Mouse (Mus musculus) neural tube, embryonic 14.5 days (tissue): ENCODE data around the gene AI837181. TPM values are rescaled to one million over a fixed set of nuclear protein-coding genes. Genes with fewer than 3 reads are reported as not detected.

ENCODE experiments used
- ATAC-seq: fragments of 200-750 bp; cut with Nextera tagmentation; 2 replicates; pipeline ENCODE4 v1.8.0; 2017; ENCODE audit warnings: low read depth, mild to moderate bottlenecking, moderate TSS enrichment, moderate library complexity
- H3K27ac ChIP-seq: fragments of 300-500 bp; sonication (generic); 2 replicates; pipeline ENCODE4 v1.5.1; 2014; ENCODE audit warnings: low read depth, mild to moderate bottlenecking, control low read depth, low read length, moderate library complexity, mixed read lengths
- H3K27me3 ChIP-seq: fragments of 300-500 bp; sonication (generic); 2 replicates; pipeline ENCODE4 v1.6.1; 2014; ENCODE audit warnings: low read length; ENCODE audit not compliant: control insufficient read depth, insufficient read depth
- H3K36me3 ChIP-seq: fragments of 300-500 bp; sonication (generic); 2 replicates; pipeline ENCODE4 v1.6.1; 2014; ENCODE audit warnings: low read length, mixed read lengths; ENCODE audit not compliant: control insufficient read depth, insufficient read depth
- H3K4me1 ChIP-seq: fragments of 300-500 bp; sonication (generic); 2 replicates; pipeline ENCODE4 v1.6.1; 2014; ENCODE audit warnings: low read length; ENCODE audit not compliant: control insufficient read depth, insufficient read depth
- H3K4me2 ChIP-seq: fragments of 300-500 bp; sonication (generic); 2 replicates; pipeline ENCODE4 v1.6.1; 2014; ENCODE audit warnings: mild to moderate bottlenecking, low read depth, low read length, control low read depth
- H3K4me3 ChIP-seq: fragments of 300-500 bp; sonication (generic); 2 replicates; pipeline ENCODE4 v1.5.1; 2014; ENCODE audit warnings: low read depth, low read length, control low read depth, mixed read lengths
- H3K9ac ChIP-seq: fragments of 300-500 bp; sonication (generic); replicated peaks from 2 replicates; pipeline ENCODE4 v1.6.1; 2014; ENCODE audit warnings: low read depth, mild to moderate bottlenecking, control low read depth, low read length, mixed read lengths
- H3K9me3 ChIP-seq: fragments of 300-500 bp; sonication (generic); 2 replicates; pipeline ENCODE4 v1.6.1; 2016; ENCODE audit warnings: low read length; ENCODE audit not compliant: control insufficient read depth
- WGBS: fragments of 180-500 bp; shearing (Covaris S2); extraction: QIAGEN DNeasy Blood & Tissue Kit; methylation state at CpG from one replicate; pipeline ENCODE4 v1.1.7; 2014; 5-methylcytosine and 5-hydroxymethylcytosine counted together
- polyA plus RNA-seq: library from polyadenylated mRNA; unstranded; fragments of >200 nt; fragmentation: Nextera tagmentation; extraction: Ambion mirVana; gene quantifications from 2 replicates; pipeline ENCODE4 v1.2.1, GENCODE M21; 2014

AI837181 gene
- polyA plus RNA-seq, 1 experiment from 2014 or later: 67.2 TPM

DNA sequence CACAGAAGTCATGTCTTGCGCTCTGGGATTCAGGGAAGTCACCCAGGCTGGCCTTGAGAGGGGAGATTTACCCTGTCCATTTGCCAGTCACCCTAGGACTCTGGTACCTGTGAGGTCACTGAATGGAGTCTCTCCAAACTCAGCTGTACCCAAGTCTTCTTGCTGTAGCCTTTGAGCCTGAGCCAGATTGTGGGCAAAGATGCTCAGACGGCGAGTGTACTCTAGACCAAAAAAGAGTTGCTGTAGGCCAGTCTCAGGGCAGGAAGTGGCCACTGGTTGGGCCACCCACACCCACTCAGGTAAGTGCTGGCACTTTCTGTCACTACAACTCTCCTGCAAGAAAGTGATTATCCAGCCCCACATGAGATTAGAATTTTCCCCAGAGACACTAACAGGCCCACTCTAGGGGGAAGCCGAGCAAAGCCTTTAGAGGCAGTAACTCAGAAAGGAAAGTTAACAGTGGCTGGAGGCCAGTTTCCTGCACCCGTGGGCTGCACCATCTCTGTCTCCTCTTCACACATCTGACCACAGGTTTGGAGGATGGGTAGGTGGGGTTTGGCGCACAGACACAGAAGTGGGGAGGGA is 42.1 kb downstream of the AI837181 start:
- Histone ChIP-seq H3K27ac (no peak overlapping the region), H3K9me3 (no peaks in the 10 kb centered on the region), H3K27me3 (no peaks in the 10 kb centered on the region), H3K36me3 (peaks cover 33% of the 10 kb centered on the region), H3K9ac (no peak overlapping the region), H3K4me1 (peaks cover 8% of the 10 kb centered on the region), H3K4me2 (no peak overlapping the region), H3K4me3 (no peak overlapping the region)
- ATAC-seq: no peak
- WGBS: 96% methylated on average over 6 of the region's 6 CpGs

DNA sequence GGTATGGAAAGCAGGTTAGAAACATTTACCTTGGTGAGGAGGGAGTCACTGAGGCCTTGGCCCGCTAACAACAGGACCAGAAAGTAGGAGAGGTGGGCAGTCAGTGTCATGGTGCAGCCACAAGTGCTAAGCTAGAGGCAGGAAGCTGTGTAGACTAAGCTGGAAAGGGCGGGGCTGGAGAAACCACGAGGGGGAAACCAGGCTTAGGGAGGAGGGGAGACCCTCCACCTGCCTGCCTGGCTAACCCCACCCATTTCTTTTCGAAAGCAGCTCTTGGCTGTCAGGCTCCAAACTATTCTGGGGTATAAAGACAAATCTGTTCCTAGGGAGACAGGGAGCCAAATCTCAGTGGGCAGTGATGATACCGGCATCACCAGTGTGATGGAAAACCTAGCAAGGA is 43.4 kb downstream of the AI837181 start, which contains the start of gene Ctsw:
TSS of gene Ctsw (minus strand) at position 134 of the 400 bp plus-strand sequence.
- H3K4me1 ChIP-seq: peaks cover 8% of the 10 kb centered on the region
- H3K4me2 ChIP-seq: no peak within 1 kb of the TSS
- H3K36me3 ChIP-seq: peaks cover 28% of the 10 kb centered on the region
- WGBS: 49% methylated on average over 5 of the region's 5 CpGs
- no peaks in the 10 kb centered on the region for H3K27me3 ChIP-seq
- H3K4me3 ChIP-seq: no peak within 1 kb of the TSS
- no peak within 1 kb of the TSS for H3K27ac ChIP-seq
- no peak within 1 kb of the TSS for H3K9ac ChIP-seq
- no peaks in the 10 kb centered on the region for H3K9me3 ChIP-seq
- no peak for ATAC-seq

DNA sequence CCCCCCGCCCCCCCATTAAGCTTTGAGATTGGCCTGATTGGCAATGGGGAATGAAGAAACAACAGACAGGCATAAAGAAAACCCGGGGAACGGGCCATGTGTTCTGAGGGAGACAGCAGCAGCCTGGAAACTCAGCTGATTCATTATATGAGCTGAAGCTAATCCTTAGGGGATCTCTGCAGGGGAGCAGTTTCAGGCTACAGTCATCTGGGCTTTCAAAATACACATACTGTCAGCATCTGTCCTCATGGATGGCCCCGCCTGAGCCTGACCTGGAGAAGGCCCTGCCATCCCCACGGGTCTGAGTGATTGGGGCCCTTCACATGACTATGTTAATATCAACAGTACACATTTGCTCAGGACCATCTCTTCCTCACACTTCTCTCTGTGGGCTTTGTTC is 46.9 kb downstream of the AI837181 start:
- Histone ChIP-seq H3K9me3 (no peaks in the 10 kb centered on the region), H3K4me3 (no peak overlapping the region), H3K4me1 (peaks cover 16% of the 10 kb centered on the region), H3K4me2 (no peak overlapping the region), H3K27ac (no peak overlapping the region), H3K36me3 (peaks cover 5% of the 10 kb centered on the region; the same call in 1 of the 2 replicates), H3K9ac (no peak overlapping the region), H3K27me3 (no peaks in the 10 kb centered on the region)
- 44% methylated on average over 5 of the region's 5 CpGs for WGBS
- no peak for ATAC-seq

DNA sequence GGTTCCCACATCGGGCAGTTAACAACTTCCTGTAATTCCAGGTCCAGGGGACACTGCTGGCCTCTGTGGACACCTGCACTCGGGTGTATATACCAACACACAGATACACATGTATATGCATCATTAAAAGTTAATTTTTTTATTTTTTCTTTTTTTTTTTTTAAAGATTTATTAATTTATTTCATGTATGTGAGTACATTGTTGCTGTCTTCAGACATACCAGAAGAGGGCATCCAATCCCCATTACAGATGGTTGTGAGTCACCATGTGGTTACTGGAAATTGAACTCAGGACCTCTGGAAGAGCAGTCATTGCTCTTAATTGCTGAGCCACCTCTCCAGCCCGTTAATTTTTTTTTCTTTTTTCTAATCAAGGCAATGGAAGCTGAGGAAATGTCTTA is 47.9 kb downstream of the AI837181 start:
- Histone ChIP-seq H3K4me2 (no peak overlapping the region), H3K27me3 (no peaks in the 10 kb centered on the region), H3K4me3 (no peak overlapping the region), H3K9me3 (no peaks in the 10 kb centered on the region), H3K36me3 (no peaks in the 10 kb centered on the region), H3K9ac (no peak overlapping the region), H3K27ac (no peak overlapping the region), H3K4me1 (peaks cover 16% of the 10 kb centered on the region)
- WGBS: 78% methylated on average over 3 of the region's 3 CpGs
- ATAC-seq: no peak

DNA sequence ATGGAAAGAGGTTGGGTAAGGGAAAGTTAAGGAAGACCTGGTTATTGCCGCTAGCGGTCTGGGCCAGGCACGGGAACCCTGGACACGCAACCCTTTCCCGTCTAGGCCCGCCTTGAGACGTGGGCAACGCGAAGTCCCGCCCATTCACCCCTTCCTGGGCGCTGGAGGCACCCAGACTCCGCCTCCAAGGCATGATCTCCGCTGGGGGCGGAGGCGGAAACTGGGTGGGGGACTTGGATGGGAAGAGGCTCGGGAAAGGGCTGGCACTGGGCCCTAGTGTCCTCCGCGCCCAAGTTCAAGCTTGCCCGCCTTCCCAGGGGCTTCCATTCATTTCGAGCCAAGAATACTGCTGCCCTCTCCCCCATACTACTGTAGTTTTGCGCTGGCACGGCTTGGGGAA is 48.8 kb downstream of the AI837181 start, which contains the start of gene Efemp2:
TSS of gene Efemp2 (plus strand) at position 235 of the 400 bp plus-strand sequence.
- Histone ChIP-seq H3K4me1 (peaks cover 16% of the 10 kb centered on the region), H3K4me2 (peak within 1 kb of the TSS; percentile 95), H3K9me3 (no peaks in the 10 kb centered on the region), H3K27ac (peak within 1 kb of the TSS; percentile 55), H3K36me3 (no peaks in the 10 kb centered on the region), H3K27me3 (no peaks in the 10 kb centered on the region), H3K9ac (peak within 1 kb of the TSS; percentile 84), H3K4me3 (peak within 1 kb of the TSS; percentile 59)
- peak; percentile 55; the same call in 1 of the 2 replicates for ATAC-seq
- 3% methylated on average over 22 of the region's 22 CpGs for WGBS

DNA sequence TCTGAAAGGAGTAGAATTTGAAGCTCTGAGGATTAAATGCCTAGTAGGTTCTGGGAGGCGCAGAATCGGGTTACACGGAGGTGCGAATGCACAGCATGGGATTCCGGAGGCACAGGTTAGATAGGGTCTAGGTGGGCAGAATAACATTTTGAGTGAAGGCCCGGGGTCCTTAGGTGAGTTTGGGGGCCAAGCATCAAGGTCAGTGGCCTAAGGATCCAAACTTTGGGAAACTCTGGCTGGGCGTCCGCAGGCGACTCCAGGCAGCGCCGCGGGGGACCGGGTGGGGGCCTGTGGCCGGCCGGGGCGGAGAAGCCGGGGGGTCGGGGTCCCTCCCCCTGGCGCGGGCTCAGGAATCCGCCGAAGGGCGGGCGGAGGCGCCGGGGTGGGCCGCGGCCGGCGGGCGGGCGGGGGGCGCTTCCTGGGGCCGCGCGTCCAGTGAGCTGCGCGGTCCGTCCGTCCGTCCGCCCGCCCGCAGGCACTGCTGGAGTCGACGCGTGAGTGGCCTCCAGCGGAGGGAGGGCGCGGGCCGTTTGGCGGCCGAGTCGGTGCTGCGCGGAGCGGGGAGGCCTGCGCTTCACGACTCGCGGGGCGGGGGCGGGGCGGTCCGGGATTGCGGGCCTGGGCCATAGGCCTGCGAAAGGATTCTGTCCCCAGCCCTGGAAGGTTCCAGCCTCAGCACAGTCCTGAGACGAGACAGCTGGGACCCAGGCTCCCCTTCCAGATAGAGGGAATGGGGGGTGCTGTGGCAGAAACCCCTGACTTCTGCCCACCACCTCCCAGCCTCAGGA is 49.5 kb downstream of the AI837181 start:
- WGBS: under 1% methylated on average over 27 of the region's 68 CpGs
- Histone ChIP-seq H3K36me3 (no peaks in the 10 kb centered on the region), H3K9me3 (no peaks in the 10 kb centered on the region), H3K4me1 (peaks cover 16% of the 10 kb centered on the region), H3K27me3 (no peaks in the 10 kb centered on the region), H3K4me2 (peak overlapping the region; percentile 95), H3K27ac (peak overlapping the region; percentile 55), H3K4me3 (peak overlapping the region; percentile 59), H3K9ac (peak overlapping the region; percentile 84)
- peak; percentile 62; the same call in 1 of the 2 replicates for ATAC-seq

DNA sequence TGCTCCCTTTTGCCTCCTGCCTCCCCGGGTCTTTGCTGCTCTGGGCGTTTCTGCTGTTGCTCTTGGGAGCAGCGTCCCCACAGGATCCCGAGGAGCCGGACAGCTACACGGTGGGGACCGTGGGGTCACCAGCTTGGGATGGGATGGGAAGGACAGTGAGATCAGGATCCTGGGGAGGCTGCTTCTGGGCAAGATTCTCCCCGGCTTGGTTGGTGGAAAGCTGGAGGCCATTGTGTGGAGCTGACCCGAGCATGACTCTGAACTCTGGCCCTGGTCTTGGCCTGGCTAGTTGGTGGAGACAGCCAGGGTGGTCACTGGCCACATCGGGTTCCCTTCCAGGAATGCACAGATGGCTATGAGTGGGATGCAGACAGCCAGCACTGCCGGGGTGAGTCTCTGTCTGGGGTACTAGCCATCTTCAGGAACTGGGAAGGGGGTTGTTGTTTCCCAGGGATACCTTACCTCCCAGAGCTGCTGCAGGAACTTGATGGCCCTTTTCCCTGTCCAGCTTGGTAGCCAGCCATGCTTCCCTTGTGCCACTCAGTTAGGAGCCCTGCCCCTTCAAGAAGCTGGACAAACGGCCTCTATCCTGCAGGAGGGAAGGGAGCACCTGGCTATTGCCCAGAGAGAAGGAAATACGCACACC is 50.2 kb downstream of the AI837181 start:
- peak; percentile 9; the same call in 1 of the 2 replicates for ATAC-seq
- Histone ChIP-seq H3K27ac (peak overlapping the region; percentile 55), H3K4me1 (peaks cover 16% of the 10 kb centered on the region), H3K27me3 (no peaks in the 10 kb centered on the region), H3K4me2 (peak overlapping the region; percentile 95), H3K9me3 (no peaks in the 10 kb centered on the region), H3K9ac (peak overlapping the region; percentile 84), H3K4me3 (peak overlapping the region; percentile 59), H3K36me3 (0 out of 2 replicates have a peak, but pooled peaks cover 4% of the 10 kb centered on the region)
- 20% methylated on average over 13 of the region's 13 CpGs for WGBS
